Mouse (Mus musculus) limb, embryonic 12.5 days (tissue): ENCODE measurements around the gene Ddx31. TPM values are rescaled to one million over a fixed set of nuclear protein-coding genes. Genes with fewer than 3 reads are reported as not detected.

ENCODE experiments used
- ATAC-seq: fragments of 200-750 bp; cut with Nextera tagmentation; 2 replicates; pipeline ENCODE4 v1.8.0; 2017; ENCODE audit warnings: low read depth, moderate TSS enrichment; ENCODE audit not compliant: insufficient number of reproducible peaks, insufficient read depth, low FRiP score, low TSS enrichment
- H3K27ac ChIP-seq: fragments of 300-500 bp; sonication (generic); 2 replicates; pipeline ENCODE4 v1.5.1; 2016; ENCODE audit warnings: mild to moderate bottlenecking, moderate library complexity
- H3K27me3 ChIP-seq: fragments of 300-500 bp; sonication (generic); 2 replicates; pipeline ENCODE4 v1.6.1; 2016; ENCODE audit warnings: mild to moderate bottlenecking, moderate library complexity
- H3K36me3 ChIP-seq: fragments of 300-500 bp; sonication (generic); 2 replicates; pipeline ENCODE4 v1.6.1; 2016; ENCODE audit warnings: mild to moderate bottlenecking, moderate library complexity
- H3K4me1 ChIP-seq: fragments of 300-500 bp; sonication (generic); replicated peaks from 2 replicates; pipeline ENCODE4 v1.6.1; 2016
- H3K4me2 ChIP-seq: fragments of 300-500 bp; sonication (generic); 2 replicates; pipeline ENCODE4 v1.6.1; 2016; ENCODE audit warnings: mild to moderate bottlenecking, moderate library complexity
- H3K4me3 ChIP-seq: fragments of 300-500 bp; sonication (generic); replicated peaks from 2 replicates; pipeline ENCODE4 v1.5.1; 2016; ENCODE audit warnings: mild to moderate bottlenecking
- H3K9ac ChIP-seq: fragments of 300-500 bp; sonication (generic); replicated peaks from 2 replicates; pipeline ENCODE4 v1.6.1; 2016; ENCODE audit warnings: mild to moderate bottlenecking, moderate library complexity
- H3K9me3 ChIP-seq: fragments of 300-500 bp; sonication (generic); 2 replicates; pipeline ENCODE4 v1.6.1; 2016; ENCODE audit warnings: mild to moderate bottlenecking, moderate library complexity
- WGBS: fragments of 180-500 bp; shearing (Covaris S2); methylation state at CpG from one replicate; pipeline ENCODE4 v1.1.7; 2016; 5-methylcytosine and 5-hydroxymethylcytosine counted together
- polyA plus RNA-seq: library from polyadenylated mRNA; unstranded; fragments of >200 nt; fragmentation: Nextera tagmentation; extraction: Ambion mirVana; gene quantifications from 2 replicates; pipeline ENCODE4 v1.2.1, GENCODE M21; 2016

The Ddx31 gene
- polyA plus RNA-seq = 18.5 and 20.2 TPM in 2 replicates

- ATAC-seq = peak; percentile 94
- Histone ChIP-seq H3K27me3 (no peaks in the 10 kb centered on the region), H3K9me3 (no peaks in the 10 kb centered on the region), H3K4me3 (peak within 1 kb of the TSS; percentile 95), H3K4me2 (peak within 1 kb of the TSS; percentile 93), H3K4me1 (peaks cover 32% of the 10 kb centered on the region), H3K36me3 (peaks cover 16% of the 10 kb centered on the region; the same call in 1 of the 2 replicates), H3K27ac (peak within 1 kb of the TSS; percentile 86), H3K9ac (peak within 1 kb of the TSS; percentile 89)
- under 1% methylated on average over 63 of the region's 63 CpGs for WGBS
Measured at GRCm38 (mm10) chr2:28840222-28840951, at the start of gene Ddx31, which contains the start of gene Gtf3c4. Gene Ddx31 (plus strand): TSS chr2:28840406. Gene Gtf3c4 (minus strand): TSS chr2:28840360.

- H3K27me3 ChIP-seq = peaks cover 29% of the 10 kb centered on the region
- H3K36me3 ChIP-seq = no peaks in the 10 kb centered on the region
- ATAC-seq = no peak
- H3K4me1 ChIP-seq = peaks cover 19% of the 10 kb centered on the region
- H3K4me2 ChIP-seq = peak overlapping the region; percentile 39
- no peak overlapping the region for H3K9ac ChIP-seq
- H3K4me3 ChIP-seq = no peak overlapping the region
- H3K9me3 ChIP-seq = peaks cover 4% of the 10 kb centered on the region; the same call in 1 of the 2 replicates
- 28% methylated on average over 5 of the region's 6 CpGs for WGBS
- no peak overlapping the region for H3K27ac ChIP-seq
Measured at GRCm38 (mm10) chr2:28792931-28793610, 47.1 kb upstream of the Ddx31 start.

- ATAC-seq = no peak
- 70% methylated on average over 5 of the region's 5 CpGs for WGBS
- H3K9me3 ChIP-seq = peaks cover 4% of the 10 kb centered on the region; the same call in 1 of the 2 replicates
Measured at GRCm38 (mm10) chr2:28794623-28795022, 45.6 kb upstream of the Ddx31 start.

GRCm38 (mm10) chr2:28796298-28796697 is 43.9 kb upstream of the Ddx31 start:
- Histone ChIP-seq H3K4me1 (peaks cover 35% of the 10 kb centered on the region), H3K27ac (no peak overlapping the region), H3K4me3 (no peak overlapping the region), H3K9me3 (peaks cover 4% of the 10 kb centered on the region), H3K36me3 (no peaks in the 10 kb centered on the region), H3K27me3 (peaks cover 44% of the 10 kb centered on the region), H3K4me2 (no peak overlapping the region), H3K9ac (no peak overlapping the region)
- WGBS = 71% methylated on average over 8 of the region's 8 CpGs
- no peak for ATAC-seq

More at GRCm38 (mm10) chr2:28794623-28795022, 45.6 kb upstream of the Ddx31 start:
- Histone ChIP-seq H3K36me3 (no peaks in the 10 kb centered on the region), H3K4me3 (no peak overlapping the region), H3K9ac (no peak overlapping the region), H3K4me1 (peaks cover 32% of the 10 kb centered on the region), H3K4me2 (no peak overlapping the region), H3K27ac (no peak overlapping the region), H3K27me3 (peaks cover 29% of the 10 kb centered on the region)

- no peak overlapping the region for H3K9ac ChIP-seq
- peaks cover 40% of the 10 kb centered on the region for H3K4me1 ChIP-seq
- no peak overlapping the region for H3K27ac ChIP-seq
- no peak for ATAC-seq
- WGBS = 17% methylated on average over 18 of the region's 18 CpGs
- peaks cover 53% of the 10 kb centered on the region for H3K27me3 ChIP-seq
- peaks cover 4% of the 10 kb centered on the region for H3K9me3 ChIP-seq
- H3K4me2 ChIP-seq = peak overlapping the region; percentile 24
- H3K4me3 ChIP-seq = no peak overlapping the region
- no peaks in the 10 kb centered on the region for H3K36me3 ChIP-seq
Measured at GRCm38 (mm10) chr2:28797490-28798106, 42.6 kb upstream of the Ddx31 start.

- ATAC-seq = no peak
- Histone ChIP-seq H3K27ac (no peak overlapping the region), H3K4me1 (peaks cover 38% of the 10 kb centered on the region), H3K9ac (no peak overlapping the region), H3K4me2 (no peak overlapping the region; the same call in 1 of the 2 replicates), H3K9me3 (peaks cover 4% of the 10 kb centered on the region), H3K4me3 (no peak overlapping the region), H3K27me3 (peaks cover 61% of the 10 kb centered on the region), H3K36me3 (no peaks in the 10 kb centered on the region)
- 21% methylated on average over 3 of the region's 3 CpGs for WGBS
Measured at GRCm38 (mm10) chr2:28798390-28798789, 41.8 kb upstream of the Ddx31 start.

GRCm38 (mm10) chr2:28799575-28799974 is 40.6 kb upstream of the Ddx31 start:
- Histone ChIP-seq H3K4me1 (peaks cover 37% of the 10 kb centered on the region), H3K27ac (no peak overlapping the region), H3K9me3 (peaks cover 2% of the 10 kb centered on the region), H3K4me2 (no peak overlapping the region), H3K4me3 (no peak overlapping the region), H3K27me3 (peaks cover 63% of the 10 kb centered on the region), H3K36me3 (no peaks in the 10 kb centered on the region), H3K9ac (no peak overlapping the region)
- ATAC-seq = no peak
- WGBS = 28% methylated on average over 2 of the region's 2 CpGs

GRCm38 (mm10) chr2:28803406-28803805 is 36.8 kb upstream of the Ddx31 start:
- Histone ChIP-seq H3K9me3 (no peaks in the 10 kb centered on the region; the same call in 1 of the 2 replicates), H3K27me3 (peaks cover 51% of the 10 kb centered on the region), H3K4me3 (no peak overlapping the region), H3K27ac (no peak overlapping the region), H3K4me1 (peaks cover 18% of the 10 kb centered on the region), H3K9ac (no peak overlapping the region), H3K4me2 (no peak overlapping the region), H3K36me3 (no peaks in the 10 kb centered on the region)
- ATAC-seq = no peak
- WGBS = 86% methylated on average over 7 of the region's 7 CpGs

- H3K4me3 ChIP-seq = no peak overlapping the region
- H3K36me3 ChIP-seq = no peaks in the 10 kb centered on the region
- H3K27ac ChIP-seq = no peak overlapping the region
- H3K4me1 ChIP-seq = no peaks in the 10 kb centered on the region
- no peak overlapping the region for H3K4me2 ChIP-seq
- H3K9me3 ChIP-seq = no peaks in the 10 kb centered on the region
- WGBS = 74% methylated on average over 6 of the region's 6 CpGs
- H3K9ac ChIP-seq = no peak overlapping the region
- H3K27me3 ChIP-seq = peaks cover 10% of the 10 kb centered on the region
- ATAC-seq = no peak
Measured at GRCm38 (mm10) chr2:28808841-28809240, 31.4 kb upstream of the Ddx31 start.

- WGBS = 48% methylated on average over 5 of the region's 5 CpGs
Measured at GRCm38 (mm10) chr2:28810260-28811013, 29.8 kb upstream of the Ddx31 start.

More at GRCm38 (mm10) chr2:28810260-28811013, 29.8 kb upstream of the Ddx31 start:
- Histone ChIP-seq H3K9ac (no peak overlapping the region), H3K36me3 (no peaks in the 10 kb centered on the region), H3K27ac (no peak overlapping the region), H3K4me2 (no peak overlapping the region), H3K4me1 (no peaks in the 10 kb centered on the region), H3K27me3 (peaks cover 5% of the 10 kb centered on the region), H3K4me3 (no peak overlapping the region), H3K9me3 (no peaks in the 10 kb centered on the region)
- ATAC-seq = no peak
